Mouse (Mus musculus): ENCODE results near the gene Tnfaip3.

- TF ChIP-seq POLR2A (IDR thresholded peaks at IDR 0.05; ENCODE audit: control insufficient read depth, low read depth, low read length) = no peak
- no peak for TF ChIP-seq CTCF (IDR thresholded peaks at IDR 0.05; ENCODE audit: control insufficient read depth, insufficient read depth, insufficient replicate concordance, low read depth, low read length)
Measured at GRCm38 (mm10) chr10:18964856-18965255, 50.6 kb downstream of the Tnfaip3 start.
